Mouse (Mus musculus) olfactory bulb, adult 2 months (tissue): Measurements from ENCODE around the gene Gm26602.

Experiments
- CTCF ChIP-seq: fragments of 200-500 bp; IDR thresholded peaks from 2 replicates; pipeline ENCODE4 v1.5.1; 2012; ENCODE audit warnings: low read depth, mild to moderate bottlenecking, low read length, moderate library complexity; ENCODE audit not compliant: insufficient read depth
- POLR2A ChIP-seq: fragments of 200-500 bp; IDR thresholded peaks from 2 replicates; pipeline ENCODE4 v1.6.1; 2012; ENCODE audit warnings: mild to moderate bottlenecking, low read depth, low read length, moderate library complexity; ENCODE audit not compliant: insufficient read depth

GRCm38 (mm10) chr10:79917532-79918100, 7.0 kb downstream of the Gm26602 start:
- no peak for TF ChIP-seq POLR2A
- TF ChIP-seq CTCF: no peak
